Mouse (Mus musculus) forelimb bud, embryonic 11.5 days (tissue): ENCODE measurements around the gene Nol6.

Experiments used
- DNase-seq: peaks from one replicate; pipeline ENCODE4 v3.0.0-alpha.2; 2012; ENCODE audit warnings: low read depth, low spot score

Gene Nol6

DNA sequence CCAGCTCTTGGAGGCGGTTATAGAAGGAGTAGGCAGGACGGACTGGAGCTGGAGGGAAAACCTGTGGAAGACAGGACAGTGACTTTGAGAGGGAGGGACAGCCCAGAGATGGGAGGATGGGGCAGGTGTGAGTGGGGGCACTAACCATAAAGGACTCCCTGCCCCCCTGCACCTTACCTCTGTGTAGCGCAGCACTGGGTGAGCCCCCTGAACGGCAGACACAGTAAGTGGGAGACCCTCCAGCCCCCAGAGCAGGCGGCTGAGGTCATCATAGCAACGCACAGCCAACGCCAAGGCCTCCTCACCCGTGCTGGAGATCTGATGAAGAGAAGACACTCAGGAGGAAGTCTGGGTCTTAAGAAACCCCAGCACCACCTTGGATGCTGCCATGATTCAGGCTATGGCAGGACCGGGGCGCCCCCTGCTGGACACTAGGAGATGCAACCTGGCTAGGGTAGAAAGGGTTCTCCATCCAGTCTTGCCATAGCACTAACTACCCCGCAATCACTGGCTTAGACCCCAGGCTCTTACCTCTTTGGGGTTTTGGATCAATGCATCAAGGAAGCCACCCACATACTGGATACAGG, 5.5 kb downstream of the Nol6 start:
- peak; percentile 48 for DNase-seq

DNA sequence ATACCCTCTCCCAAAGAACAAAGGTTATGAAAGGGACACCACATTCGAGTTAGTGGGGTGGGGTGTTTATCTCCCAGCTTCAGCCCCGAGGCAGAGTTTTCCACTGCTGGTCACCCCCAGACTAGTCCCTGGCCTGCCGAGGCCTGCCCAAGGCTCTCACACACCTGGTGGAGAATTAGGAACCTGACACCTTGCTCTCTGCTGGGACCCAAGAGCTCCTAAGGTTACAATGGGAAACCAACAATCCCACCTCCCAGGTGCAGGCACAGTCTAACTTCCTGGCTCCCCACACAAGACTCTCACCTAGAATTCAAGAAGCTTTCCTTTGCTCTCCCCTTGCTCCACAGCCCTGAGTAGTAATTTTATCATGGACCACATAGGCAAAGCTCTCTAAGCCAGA, 7.4 kb downstream of the Nol6 start:
- DNase-seq = no peak

DNA sequence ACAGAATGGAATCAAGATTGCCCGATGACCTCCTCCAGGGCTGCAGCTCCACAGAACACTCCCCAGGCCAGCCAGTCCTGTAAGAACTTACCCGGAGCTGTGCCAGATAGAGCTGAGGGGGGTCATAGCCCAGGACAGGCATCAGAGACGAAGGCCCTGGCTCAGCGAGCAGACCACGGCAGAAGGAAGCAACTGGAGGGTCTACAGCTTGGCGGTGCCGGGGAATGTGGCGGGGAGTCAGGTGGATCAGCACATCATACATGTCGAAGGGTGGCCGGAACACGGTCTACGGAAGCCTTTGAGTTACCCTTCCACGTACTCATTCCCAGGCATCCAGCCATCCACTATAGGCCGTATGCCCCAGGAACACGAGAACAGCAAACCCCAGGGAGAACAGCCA, 8.5 kb downstream of the Nol6 start:
- DNase-seq = no peak

DNA sequence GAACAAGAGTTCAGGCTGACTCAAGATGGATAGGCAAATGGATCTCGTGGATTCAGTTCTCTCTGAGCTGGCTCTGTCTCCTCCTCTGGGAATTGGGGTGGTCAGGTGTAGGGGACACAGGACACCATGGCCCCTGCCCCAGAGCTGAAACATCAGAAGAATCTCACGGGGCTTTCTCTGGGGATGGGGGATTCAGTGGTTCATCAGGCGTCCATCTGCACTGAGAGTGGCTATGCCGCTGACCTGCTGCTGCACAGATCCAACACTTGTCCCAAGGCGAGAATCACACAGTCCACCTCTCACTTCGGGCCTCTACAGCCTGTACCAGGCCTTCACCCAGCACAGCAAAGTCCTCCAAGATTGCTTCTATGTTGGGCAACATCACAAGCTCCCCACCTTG, 9.2 kb downstream of the Nol6 start:
- DNase-seq = no peak

DNA sequence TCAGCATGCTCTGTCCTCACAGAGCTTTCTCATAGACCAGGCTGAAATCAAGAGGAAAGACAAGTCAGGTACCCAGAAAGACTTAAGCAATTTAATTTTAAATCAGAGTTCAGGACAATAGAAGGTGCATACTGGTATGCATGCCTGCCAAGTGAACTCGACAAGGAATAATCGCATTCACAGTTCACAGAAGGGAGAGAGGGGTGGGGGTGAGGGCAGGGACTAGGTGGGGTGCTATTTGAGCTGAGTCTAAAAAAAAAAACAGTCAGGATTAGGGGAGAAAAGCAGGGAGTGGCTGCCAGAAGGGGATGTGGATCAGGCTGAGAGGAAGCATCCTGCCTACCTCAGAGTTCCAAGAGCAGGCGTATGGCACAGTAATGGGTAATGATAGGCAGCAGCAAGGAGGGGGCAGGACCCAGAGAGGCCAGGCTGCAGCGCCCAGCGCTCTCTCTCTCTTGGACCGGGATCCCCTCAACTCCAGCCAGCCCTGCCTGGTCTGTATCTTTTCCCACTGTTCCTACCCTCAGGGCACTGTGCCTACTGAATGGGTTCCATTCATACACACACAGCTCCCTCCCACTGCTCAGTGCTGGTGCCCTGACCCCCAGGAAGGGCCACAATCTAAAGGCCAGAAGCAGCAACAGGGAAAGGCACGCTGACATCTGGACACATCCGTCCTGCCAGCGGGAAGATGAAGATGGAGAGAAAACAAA, 9.7 kb downstream of the Nol6 start:
- DNase-seq = no peak

DNA sequence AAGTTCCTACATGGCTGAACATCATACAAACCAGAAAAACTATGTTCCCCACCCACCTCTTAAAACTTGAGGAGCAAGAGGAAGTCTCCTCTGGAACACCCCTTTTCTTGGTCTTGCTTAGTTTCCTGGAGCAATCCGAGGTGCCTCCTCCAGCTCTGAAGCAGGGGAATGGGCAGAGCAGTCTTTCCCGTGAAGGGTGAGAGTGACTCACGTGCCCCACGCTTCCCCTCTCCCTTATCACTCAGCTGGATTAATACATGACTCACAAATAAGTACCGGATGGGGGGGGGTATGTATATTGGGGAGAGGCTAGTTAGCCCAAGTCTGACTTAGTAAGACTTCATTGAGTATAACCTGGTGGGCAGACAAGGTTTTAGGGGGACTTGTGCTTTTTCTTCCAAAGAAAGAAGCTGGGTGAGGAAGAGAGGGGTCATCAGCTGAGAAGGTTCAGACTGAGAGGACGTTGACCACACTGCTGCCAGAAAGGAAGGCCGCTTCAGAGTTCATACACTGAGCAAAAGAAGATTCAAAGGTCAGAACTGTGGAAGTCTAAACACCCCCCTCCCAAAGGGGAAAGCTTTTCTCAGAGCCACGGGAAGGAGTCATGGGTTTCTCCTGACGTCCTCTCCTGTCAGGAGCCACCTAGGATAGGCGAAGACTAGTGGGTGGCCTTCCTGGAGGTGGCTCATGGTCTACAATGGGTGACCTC, 15.4 kb downstream of the Nol6 start:
- no peak for DNase-seq

DNA sequence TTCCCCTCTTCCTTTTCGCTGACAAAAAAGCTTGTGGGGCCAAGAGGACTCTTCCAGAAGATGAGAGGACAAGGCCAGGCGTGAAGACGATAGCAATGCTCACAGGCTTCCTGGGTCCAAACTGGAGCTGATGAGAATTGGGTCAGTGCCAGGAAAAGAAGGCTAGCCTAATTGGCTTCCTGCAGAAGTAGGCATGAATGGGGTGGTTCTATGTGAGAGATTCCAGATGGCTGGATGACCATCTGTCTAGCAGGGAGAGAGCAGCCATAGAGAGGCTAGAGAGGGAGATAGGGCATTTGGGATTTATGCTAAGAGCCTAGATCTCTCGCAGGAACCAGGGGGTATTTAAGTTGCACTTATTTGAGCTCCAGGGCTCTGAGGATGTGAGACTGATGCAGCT, 16.8 kb downstream of the Nol6 start:
- no peak for DNase-seq

DNA sequence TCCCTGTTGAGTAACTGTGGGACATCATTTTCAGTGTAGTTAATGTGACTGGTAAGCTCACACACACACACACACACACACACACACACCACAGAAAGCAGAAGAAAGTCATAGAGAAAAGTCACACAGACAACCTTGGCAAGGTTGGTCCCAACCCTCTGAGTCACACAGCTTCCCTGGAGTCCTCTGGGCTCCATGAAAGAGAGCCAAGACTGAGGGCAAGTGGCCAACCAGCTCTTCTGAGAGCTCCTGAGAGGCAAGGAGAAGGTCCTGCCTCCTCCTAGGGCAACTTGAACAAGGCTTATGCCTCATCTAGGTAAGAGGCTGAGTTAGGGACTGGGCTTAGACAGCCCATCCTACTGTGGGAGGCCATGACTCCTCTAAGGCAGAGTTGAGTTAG, 21.4 kb downstream of the Nol6 start:
- DNase-seq = no peak

DNA sequence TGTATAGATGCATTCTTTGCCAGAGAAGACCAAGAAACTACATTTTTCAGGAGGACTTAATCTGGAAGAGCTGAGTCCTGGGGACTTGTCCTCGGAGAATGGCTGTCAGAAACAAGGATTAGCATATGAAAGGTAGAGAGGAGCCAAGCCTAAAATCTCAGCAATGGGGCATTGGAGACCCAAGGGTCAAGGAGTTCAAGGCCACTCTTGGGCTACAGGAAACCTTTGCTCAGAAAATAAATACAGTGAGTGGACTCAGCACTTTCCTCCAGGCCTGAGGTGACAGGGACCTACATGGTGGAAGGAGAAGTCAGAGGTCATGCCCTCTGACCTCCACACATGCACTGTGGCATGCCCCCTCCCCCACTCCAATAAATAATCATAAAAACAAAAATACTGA, 23.3 kb downstream of the Nol6 start:
- no peak for DNase-seq

DNA sequence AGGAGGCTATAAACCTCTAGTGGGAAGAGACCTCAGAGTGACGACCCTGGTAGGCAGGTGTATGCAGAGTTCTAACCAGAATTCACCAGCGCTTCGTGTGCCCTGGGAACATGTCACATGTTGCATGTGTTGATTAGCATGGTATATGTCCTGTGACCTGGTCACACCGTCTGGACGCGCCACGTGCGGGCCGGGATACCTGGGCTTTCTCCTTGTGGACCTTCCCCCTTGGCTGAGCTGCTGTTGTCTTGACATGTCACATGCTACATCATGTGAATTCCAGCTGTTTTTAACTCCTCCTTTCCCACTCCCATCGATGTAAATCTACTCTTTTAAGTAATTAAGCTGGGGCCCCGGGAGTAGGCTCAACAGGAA, 25.7 kb downstream of the Nol6 start:
- no peak for DNase-seq

DNA sequence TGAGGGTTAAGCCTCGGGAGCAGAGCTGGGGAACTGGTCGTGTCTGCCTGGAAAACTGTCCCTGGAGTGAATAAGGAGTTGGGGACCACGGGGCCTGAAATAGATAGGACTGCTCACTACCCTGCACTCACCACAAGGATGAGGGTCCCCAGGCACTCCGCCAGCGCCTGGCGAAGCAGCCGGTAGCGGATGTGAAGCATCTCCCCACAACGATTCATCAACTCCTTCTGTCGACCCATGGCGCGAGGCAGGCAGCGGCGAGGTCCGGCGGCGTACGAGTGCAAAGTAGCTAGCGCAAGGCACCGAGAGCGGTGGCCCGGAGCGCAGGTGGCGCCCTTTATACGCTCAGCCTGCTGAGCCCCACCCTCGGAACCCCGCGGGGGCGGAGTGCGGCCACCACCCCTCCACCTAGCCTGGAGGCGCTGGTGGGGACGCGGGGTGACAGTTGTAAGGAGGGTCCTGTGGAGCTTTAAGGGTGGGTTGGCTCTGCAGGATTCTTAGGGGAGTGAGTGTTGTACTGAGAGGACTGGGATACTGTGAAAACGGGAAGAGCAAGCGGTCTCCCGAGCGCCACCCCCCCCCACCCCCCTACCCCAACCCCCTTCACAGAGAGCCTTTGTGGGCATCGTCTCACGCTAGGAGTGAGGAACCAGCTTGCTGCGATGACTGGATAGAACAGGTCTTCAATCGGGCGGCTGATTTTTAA, 26.2 kb downstream of the Nol6 start, which contains the start of gene Aqp3:
Gene Aqp3 (minus strand): TSS at position 313 of the 706 bp plus-strand sequence.
- DNase-seq = no peak

DNA sequence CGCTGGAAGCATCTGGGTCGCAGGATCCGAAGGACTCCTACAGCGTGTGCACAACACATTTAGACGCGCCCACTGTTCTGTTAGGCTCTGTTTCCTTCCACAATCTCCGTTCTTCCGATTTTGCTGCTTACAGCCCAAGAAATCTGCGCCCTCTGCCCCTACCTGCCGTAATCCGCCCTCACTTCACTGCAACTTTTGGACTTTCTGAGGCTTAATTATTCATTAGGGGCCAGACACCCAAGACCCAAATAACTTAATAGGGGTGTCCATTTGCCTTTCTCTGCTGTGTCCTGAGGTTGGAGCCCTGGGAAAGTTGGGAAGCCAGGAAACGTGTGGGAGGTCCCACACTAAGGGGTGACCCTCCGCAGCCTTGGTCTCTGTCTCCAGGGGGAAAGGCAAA, 26.9 kb downstream of the Nol6 start:
- no peak for DNase-seq

DNA sequence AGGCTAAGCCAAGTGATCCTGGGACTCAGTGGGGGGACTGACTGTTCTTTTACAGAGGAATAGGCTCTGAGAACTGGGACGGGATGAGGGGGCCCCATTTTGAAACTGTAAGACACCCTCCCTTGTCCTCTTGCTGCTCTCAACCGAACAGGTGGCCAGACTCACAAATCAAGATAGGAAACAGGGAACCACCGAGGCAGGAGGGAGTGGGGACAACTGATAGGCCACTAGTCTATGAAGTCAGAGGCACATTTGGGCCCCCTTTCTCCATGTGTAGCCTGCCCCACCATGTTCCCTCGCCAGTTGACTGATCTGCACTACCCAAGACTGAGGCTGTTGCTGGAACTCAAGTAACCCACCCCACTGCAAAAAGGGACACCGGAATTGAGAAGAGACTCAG, 27.5 kb downstream of the Nol6 start:
- no peak for DNase-seq

DNA sequence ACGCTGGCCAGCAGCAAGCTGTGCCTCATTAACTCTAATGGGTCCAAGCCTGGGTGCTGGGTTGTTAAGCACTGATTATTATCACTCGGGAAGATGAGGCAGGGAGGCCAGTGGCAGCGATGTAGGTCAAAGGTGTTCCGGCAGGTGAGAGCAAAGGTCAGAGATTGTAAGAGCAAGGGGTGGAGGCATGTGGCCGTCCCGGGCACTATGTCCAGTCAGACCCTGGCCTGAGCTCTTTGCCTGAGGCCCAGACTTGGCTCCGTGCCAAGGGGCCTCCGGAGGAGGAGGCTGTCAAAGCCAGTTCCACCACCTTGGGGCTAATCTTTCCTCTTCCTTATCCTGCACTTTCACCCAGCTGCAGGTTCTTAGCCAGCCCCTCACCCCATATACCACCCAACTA, 28.1 kb downstream of the Nol6 start:
- DNase-seq = no peak

DNA sequence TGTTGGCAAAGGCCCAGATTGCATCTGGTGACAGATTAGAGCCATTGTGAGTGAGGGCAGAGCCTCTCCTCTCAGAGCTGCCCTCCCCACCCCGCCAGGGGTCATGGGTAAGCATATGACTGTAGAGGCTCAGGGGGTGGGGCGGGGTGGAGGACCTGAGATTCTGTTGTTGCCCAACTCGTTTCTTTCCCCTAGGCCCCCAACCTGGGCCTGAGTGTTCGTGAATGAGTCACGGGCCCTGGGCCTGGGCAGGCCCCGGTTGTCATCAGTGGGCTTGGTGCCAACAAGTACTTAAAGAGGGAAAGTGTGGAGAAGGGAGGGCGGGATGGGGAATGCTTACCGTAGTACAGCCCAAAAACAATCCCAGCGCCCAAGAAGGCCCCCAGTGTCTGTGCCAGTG, 29.9 kb downstream of the Nol6 start:
- no peak for DNase-seq

DNA sequence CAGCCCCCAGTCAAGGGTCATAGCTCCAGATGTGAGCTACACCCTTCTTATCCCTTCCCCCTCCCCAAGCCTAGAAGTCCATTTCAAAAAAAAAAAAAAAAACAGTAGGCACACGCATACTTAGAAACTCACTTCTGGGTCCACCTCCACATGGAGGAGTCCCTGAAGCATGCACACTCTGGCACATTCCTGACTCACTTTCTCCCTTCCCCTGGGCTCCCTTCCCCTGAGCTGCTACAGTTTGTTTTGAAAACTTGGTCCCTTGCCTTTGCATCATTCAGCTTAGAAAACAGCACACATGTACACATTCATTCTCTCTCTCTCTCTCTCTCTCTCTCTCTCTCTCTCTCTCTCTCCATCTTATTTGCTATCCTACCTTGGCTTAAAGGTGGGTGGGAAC, 31.3 kb downstream of the Nol6 start:
- no peak for DNase-seq

DNA sequence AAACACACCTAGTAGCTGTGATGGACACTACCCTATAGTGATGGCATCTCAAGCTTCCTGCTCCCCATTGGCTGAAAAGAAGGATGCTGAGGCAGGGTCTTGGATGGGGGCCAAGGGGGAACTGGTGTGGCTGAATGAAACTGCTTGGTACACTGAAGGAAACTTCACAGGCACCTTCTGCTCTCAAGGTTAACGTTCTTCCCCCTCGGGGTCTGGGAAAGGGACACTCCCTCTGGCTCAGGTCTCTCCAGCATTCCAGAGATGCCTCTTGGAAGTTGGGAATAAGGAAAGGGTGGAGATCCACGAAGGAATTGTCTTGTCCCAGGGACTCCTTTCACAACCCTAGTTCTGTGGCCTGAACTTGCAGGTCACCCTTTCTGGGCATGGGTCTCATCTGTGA, 32.9 kb downstream of the Nol6 start:
- DNase-seq = no peak

DNA sequence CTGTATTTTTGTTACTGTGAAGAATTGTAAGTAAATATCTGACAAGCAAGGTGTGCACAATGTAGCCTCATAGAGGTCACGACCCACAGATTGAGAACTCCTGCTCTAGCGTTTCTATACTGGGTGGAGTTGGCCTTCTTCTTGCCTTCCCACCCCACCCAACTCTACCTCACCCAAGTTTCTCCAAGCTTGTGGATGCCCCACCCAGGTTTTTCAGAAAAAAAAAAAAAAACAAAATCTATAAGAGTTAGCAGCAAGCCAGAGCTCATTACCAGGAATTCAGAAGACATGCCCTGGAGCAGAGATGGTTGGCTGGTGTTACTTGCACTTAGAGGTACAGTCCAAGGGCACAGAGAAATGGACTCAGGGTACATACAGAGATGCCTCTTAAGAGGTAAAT, 34.5 kb downstream of the Nol6 start:
- DNase-seq = no peak

DNA sequence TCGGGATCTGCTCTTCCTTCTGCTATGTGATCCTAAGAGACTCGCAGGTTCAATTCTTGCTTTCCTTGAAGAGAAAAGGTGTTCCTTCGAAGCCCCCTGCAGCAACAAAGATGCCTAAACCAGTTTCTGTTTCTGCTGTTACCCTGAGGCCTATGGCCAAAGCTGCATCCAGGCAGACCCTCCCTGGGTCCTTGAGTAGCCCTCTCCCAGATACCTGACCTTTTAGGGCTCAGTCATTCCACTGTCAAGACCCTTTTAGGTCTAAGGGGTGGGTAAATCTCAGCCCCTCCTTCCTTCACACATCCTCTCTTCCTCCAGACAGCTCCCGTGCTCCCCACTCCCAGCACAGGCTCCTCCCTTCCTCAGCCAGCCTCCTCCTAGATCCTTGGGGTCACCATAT, 35.1 kb downstream of the Nol6 start:
- DNase-seq = no peak

DNA sequence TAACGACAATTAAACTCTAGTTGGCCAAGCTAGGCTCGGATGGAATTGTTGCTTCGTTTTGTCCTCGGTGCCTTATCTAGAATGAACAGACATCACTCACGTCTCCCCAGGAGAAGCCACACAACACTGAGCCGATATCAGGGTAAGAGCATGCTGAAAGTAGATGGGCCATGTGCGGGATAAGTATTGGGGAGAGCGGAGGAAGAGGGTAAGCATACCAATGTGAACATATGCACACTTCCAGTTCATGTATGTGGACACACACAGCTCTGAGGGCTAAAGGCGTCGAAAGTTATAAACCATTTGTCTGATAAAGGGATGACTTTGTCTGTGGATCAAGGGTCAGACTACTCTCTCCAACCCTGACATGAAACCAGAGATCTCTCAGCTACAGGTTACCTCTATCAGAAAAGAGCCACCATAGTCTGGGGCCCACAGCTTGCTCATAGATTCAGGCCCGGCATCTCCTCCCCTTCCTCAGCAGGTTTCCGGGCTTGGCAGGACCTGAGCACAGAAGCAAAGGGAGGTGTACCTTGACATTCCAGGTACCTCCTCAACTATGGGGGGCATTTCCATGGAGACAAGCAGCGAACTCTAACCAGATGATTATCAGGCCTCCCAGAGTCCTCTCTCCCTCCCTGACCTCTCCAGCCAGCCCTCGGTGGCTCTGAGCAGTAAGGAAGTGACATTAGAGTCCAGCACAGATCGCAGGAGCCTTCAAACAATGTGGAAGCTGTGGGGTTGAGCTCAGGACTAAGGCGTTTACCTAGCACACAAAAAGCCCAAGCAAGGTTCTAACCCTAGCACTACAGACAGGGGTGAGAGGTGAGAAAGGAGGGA, 36.6 kb downstream of the Nol6 start:
- DNase-seq = no peak

DNA sequence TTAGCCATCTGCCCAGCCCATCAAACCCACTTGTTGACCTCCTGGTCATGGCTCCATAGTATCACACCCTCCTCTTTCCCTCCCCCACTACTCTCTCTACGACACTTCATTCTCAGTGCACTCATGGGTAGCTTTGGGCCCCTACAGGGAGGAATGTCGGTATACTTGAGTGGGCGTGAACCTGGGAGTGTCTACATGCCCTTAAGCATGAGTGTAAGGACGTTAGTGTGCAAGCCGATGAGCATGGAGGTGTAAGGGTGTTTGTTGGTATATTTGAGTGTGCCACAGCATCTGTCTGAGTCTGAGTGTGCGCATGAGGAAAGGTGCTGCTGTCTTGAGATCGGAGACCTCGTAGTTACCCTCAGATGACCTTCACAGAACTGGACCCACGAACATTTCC, 37.3 kb downstream of the Nol6 start:
- DNase-seq = no peak

DNA sequence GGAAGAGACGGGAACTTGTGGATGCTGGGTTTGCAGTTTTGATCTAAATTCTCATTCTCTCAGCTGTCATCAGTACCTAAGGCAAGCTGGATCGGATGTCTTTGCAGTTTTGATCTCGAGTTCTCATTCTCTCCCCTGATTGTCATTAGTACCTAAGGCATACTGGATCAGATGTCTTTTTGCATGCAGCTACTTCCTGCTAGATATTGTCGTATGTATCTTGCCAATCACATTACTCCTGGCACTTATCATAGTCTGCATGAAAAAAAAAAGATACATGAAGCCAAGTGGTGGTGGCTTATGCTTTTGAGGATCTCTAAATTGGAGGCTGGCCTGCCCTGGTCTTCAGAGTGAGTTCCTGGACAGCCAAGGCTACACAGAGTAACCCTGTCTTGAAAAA, 39.4 kb downstream of the Nol6 start:
- DNase-seq = no peak
